Mouse (Mus musculus) urinary bladder, postnatal 14 days (tissue): Measurements from ENCODE around the gene Def6.
A peak's percentile ranks its signal among the peaks of the same experiment; 100 is the strongest.

Source experiments
- DNase-seq: peaks from one replicate; pipeline ENCODE4 v3.0.0; 2021; ENCODE audit warnings: low spot score

Def6 gene

GRCm38 (mm10) chr17:28207591-28208313 is at the start of gene Def6:
Gene Def6 (plus strand): TSS chr17:28207778.
- peak; percentile 86 for DNase-seq

DNA sequence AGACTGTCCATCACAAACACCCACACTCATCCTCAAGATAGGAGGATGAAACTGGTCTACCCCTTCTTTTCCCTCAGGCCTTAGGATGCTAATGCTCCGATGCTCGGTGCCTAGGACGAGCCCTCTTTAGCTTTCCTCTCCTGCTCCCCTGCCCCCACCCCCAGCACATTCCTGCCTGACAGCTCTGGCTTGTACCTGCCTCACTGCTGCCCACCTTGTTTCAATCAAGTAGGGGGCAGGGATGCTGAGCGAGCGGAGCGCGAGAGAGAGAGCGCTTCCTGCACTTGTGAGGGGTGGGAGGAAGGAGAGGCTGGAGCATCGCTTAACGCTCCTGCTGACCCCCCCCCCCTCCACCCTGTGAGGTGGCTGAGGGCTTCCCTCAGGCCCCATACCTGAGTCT is 47.2 kb upstream of the Def6 start:
- DNase-seq: no peak

DNA sequence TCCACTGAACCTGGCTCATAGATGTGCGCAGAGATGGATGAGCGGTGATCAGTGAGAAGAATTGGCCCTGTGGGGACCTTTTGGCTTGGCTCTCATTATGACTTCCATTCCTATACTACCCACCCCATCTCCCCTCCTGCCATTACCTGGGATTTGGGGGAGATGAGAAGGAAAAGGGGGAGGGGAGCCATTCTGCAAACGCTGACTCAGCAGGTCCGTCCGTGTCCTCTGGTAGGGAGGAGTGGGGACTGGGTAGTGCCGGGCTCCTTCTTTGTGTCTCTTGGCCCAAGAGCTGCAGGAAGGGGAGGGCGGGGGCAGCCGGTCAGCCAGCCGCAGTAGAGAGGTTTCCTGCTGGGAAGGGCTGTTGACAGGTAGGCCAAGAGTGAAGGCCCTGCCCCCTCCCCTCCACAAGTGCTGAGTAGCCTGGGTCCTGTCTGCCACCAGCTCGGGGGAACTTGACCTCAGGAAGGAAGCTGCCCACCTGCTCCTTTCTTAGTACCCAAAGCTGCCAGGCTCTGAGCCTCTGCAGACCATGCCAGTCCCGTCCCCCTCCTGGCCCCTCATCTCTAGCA is 46.2 kb upstream of the Def6 start:
- DNase-seq: no peak

- DNase-seq: peak; percentile 80
Observed at GRCm38 (mm10) chr17:28163666-28164065, 43.9 kb upstream of the Def6 start.

GRCm38 (mm10) chr17:28170460-28171305 is 36.9 kb upstream of the Def6 start:
- DNase-seq: no peak

DNA sequence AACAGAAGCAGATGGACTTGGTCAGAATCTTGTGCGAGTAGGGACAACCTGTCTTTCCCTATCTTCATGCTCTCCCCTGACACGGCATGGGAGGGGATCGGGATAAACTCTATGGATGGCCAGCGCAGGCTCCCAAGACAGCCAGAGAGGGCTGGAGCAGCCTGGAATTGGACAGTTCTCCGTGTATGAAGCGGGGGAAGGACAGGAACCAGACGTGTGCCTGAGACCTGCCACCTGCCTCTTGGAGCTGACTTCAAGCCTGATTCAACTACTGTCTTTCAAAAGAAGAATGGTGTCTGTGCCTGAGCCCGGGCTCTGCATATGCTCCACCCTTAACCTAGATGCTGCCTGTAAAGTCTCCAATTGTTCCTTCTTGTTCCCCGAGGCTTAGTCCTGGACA is 34.9 kb upstream of the Def6 start:
- no peak for DNase-seq

GRCm38 (mm10) chr17:28176775-28177539 is 30.6 kb upstream of the Def6 start, which contains the start of gene Zfp523:
Gene Zfp523 (plus strand): TSS chr17:28177129.
- peak; percentile 90 for DNase-seq

DNA sequence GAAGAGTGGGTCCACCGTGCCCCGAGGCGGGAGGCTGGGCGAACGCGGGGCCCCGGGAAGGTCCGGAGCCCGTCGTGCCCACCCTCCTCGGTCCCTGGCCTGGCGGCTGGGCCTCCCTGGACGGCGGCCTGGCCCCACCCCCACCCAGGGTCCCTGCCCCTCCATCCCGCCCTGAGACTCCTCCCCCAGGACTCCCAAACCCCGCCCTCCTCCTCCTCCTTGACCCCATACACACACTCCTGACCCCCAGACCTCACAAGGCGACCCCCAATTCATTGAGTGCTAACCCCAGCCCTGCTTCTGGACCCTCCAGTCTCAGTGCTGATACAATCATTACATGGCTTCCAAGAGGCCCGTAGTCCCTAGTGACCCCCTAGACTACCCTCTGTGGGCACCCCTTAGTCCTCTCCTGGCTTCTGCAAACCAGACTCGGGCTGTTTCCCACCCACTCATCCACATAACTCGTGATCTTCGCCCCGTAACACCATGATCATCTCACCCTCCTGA is 30.0 kb upstream of the Def6 start:
- DNase-seq: peak; percentile 55

- no peak for DNase-seq
Observed at GRCm38 (mm10) chr17:28180331-28180730, 27.2 kb upstream of the Def6 start.

DNA sequence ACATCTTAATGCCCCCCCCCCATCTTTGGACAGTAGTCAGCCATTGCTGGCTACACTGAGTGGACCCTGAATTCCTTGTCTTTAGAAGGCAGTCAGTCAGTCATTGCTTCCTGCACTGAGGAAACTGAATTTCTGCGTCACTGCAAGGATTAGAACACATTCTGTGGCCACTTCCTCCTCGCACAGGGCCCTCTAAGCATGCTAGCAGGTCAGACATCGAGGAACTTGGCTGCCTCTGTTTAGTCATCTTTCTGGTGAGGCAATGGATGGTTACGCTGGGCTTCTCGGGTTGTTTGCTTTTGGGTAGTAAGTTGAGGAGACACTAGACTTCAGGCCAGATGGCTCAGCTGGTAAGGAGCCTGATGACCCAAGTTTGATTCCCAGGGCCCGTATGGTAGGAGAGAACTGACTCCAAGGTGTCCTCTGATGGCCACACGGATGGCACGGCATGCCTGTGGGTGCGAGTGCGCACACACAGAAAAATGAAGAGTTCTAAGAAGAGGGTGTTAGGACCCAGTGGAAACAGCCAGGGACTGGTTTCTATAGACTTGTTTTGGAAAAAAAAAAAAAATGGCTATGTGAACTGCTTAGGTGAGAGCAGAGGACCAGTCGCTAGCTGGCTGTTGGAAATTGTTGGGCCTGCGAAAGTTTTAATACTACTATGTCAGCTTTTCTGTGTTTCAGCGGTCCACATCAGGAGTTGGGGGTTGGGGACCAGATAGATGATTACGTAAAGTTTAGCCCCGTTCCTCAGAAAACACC is 26.6 kb upstream of the Def6 start:
- DNase-seq: no peak

- no peak for DNase-seq
Observed at GRCm38 (mm10) chr17:28184971-28185638, 22.5 kb upstream of the Def6 start.

DNA sequence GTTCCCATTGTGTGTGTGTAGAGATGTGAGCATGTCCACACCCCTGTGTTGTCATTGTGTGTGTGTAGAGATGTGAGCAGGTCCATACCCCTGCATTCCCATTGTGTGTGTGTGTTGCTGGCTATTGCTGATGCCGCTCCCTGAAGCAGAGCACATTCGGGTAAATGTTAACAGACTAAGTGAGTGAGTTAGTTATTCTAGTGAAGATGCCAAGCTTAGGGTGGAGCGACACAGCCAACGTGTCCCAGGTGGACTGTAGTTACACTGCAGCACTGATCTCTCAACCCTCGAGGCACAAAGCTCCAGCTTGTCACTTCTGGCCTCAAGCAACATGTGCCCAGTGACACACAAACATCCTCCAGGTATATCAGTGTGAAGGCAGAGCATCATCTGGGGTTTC is 19.3 kb upstream of the Def6 start:
- DNase-seq: no peak

DNA sequence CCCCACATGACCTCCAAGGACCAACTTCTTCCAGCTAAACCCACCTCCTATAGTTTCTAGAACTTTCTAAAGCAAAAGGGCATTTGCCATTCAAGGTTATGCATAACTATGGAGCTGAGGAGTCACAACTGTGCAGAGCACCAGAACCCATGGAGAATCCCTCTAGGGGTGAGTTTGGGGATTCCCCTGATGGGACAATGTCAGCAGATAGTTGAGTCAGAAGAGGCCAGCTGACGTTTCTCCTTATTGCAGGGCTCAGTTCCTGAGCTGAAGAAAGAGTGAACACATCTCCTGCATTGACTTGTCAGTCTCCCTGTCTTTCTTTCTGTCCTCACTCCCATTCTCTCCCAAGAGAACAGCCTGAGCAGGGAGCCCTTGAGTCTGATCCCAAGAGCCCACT is 14.8 kb upstream of the Def6 start:
- DNase-seq: no peak

DNA sequence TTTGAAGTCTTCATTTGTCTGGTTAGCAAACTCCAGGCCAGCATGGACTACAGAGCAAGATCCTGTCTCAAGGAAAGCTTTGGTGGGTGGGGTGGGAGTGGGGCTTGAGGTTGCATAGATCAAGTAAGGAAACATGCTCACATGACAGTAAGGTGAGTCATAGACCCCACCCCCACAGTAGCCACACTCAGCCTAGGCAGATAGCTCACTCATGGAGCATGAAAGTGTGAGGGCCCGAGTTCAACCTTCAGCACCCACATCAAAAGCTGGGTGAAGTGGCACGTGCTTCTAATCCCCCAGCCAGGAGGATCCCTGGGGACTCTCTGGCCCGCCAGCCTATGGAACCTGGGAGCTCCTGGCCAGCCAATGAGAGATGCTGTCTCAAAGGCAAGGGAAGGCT is 14.0 kb upstream of the Def6 start:
- DNase-seq: no peak

DNA sequence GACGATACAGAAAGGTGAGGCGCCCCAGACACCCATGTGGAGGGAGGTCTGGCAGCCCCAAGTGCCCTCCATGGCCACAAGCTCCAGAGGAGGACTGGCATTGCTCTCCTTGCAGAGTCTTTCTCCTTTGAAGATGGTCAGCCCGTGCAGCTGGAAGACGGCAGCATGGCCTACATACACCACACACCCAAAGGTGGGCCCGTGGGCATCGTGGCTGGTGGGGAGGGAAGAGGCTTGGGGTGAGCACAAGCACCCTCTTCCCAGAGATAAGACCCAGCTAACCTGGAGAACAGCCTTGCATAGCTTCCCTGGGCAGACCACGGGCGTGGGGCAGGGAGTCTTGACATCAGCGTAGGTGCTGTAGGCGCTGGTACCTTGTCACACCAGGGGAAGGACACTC is 12.5 kb upstream of the Def6 start:
- DNase-seq: no peak

DNA sequence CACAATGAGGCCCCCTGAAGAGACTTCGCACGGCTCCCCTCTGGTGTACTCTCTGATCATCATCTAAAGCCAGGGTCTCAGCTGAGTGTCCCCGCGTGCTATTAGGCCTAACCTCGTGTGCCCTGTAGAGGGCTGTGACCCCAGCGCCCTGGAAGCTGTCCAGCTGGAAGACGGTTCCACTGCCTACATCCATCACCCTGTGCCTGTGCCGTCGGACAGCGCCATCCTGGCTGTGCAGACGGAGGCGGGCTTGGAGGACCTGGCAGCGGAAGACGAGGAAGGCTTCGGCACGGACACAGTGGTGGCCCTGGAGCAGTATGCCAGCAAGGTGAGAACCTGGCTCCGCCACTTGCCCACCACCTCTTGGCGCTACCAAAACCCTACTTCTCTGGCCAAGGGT is 9.9 kb upstream of the Def6 start:
- no peak for DNase-seq

DNA sequence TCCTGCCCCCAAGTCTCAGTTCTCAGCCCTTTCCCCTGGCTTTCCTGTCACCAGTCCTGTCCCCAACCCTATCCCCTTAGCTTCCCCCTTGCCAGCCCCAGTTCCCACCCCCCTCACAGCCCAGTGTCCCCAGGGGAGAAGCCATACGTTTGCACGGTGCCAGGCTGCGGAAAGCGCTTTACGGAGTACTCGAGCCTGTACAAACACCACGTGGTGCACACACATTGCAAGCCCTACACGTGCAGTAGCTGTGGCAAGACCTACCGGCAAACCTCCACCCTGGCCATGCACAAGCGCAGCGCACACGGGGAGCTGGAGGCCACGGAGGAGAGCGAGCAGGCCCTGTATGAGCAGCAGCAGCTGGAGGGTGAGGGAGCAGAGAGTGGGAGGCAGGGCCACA is 5.6 kb upstream of the Def6 start:
- no peak for DNase-seq

DNA sequence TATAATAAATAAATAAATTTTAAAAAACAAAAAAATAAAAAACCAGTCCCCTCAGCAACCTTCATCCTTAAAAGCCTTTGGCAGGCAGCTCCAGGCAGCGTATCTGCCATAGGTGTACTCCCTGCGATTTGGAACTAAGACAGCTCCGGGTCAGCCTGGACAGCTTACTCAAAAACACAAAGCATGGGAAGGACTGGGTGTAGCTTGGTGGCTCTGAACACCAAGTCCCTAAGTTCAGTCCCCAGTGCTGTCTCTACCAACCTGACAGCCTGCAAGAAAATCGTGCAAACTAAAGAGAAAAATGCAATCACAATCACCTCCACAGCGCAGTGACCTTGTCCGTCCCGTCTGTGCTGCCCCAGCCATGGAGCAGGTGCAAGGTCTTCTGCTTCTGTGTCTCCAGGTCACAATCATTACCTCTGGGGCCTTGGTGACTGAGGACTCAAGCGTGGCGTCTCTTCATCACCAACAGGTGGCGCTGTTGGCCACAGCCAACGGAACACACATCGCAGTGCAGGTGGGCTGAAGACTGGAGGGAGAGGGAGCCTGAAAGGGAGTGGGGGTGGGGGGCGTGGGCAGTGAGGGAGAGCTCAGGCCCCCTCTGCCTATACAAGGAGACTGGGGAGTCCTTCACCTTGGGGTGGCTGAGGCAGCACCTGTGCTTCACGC is 3.4 kb upstream of the Def6 start:
- peak; percentile 54 for DNase-seq

DNA sequence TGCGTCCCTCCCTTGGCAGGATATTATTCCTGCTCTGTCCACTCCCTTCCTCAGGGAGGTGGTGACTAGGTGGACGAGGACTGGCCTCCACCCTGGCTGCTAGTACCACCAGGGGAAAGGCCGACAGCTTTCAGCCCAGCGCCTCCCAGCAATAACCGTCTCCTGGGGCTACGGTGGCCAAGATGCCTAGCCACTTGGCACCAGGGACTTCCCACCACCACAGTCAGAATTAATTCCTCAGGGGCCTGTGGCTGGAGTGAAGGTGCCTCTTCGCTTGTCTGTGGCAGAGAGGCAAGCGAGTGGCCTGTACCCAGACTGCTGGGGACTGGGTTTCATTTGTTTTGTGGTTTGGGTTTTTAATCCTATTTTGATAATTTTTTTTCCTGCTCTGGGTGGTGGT is 2.1 kb upstream of the Def6 start:
- DNase-seq: no peak

GRCm38 (mm10) chr17:28207092-28207491 is 486 bp upstream of the Def6 start:
- no peak for DNase-seq
